Mouse (Mus musculus) CD4-positive, CD25-positive, alpha-beta regulatory T cell, adult 2 months (primary cell): ENCODE results near the gene AC124502.3.
"Not testable (repeated sequence)": the region's sequence is repeated elsewhere in the genome, so short reads cannot be mapped to it uniquely, and the experiment has no call there.

Experiments used
- DNase-seq: peaks from one replicate; pipeline ENCODE4 v3.0.0-alpha.2; 2012; ENCODE audit warnings: low read depth, low spot score

The AC124502.3 gene

GRCm38 (mm10) chr19:5038709-5039156, at the start of gene AC124502.3, which contains the start of gene B4gat1:
Gene AC124502.3 (plus strand): TSS chr19:5038891.
Gene B4gat1 (plus strand): TSS chr19:5038826.
- peak; percentile 92 for DNase-seq

GRCm38 (mm10) chr19:4989013-4989412, 49.7 kb upstream of the AC124502.3 start:
- DNase-seq, result peak; percentile 84

- no peak for DNase-seq
Observed at GRCm38 (mm10) chr19:4989434-4990255, 49.0 kb upstream of the AC124502.3 start.

GRCm38 (mm10) chr19:4990256-4990625, 48.5 kb upstream of the AC124502.3 start, which contains the start of gene Npas4:
Gene Npas4 (minus strand): TSS chr19:4990316.
- DNase-seq, result no peak

- DNase-seq, result peak; percentile 19
Observed at GRCm38 (mm10) chr19:4990716-4991115, 48.0 kb upstream of the AC124502.3 start.

- peak; percentile 46 for DNase-seq
Observed at GRCm38 (mm10) chr19:4992371-4992770, 46.3 kb upstream of the AC124502.3 start.

- peak; percentile 76 for DNase-seq
Observed at GRCm38 (mm10) chr19:4992904-4993303, 45.8 kb upstream of the AC124502.3 start.

- peak; percentile 73 for DNase-seq
Observed at GRCm38 (mm10) chr19:4994043-4994442, 44.6 kb upstream of the AC124502.3 start.

GRCm38 (mm10) chr19:4999445-5000140, 39.1 kb upstream of the AC124502.3 start:
- DNase-seq, result no peak

- peak; percentile 93 for DNase-seq
Observed at GRCm38 (mm10) chr19:5001666-5002406, 36.9 kb upstream of the AC124502.3 start.

- DNase-seq, result not testable (repeated sequence)
Observed at GRCm38 (mm10) chr19:5003644-5004043, 35.0 kb upstream of the AC124502.3 start.

GRCm38 (mm10) chr19:5004925-5005324, 33.8 kb upstream of the AC124502.3 start:
- DNase-seq, result no peak

- no peak for DNase-seq
Observed at GRCm38 (mm10) chr19:5013138-5013537, 25.6 kb upstream of the AC124502.3 start.

- peak; percentile 78 for DNase-seq
Observed at GRCm38 (mm10) chr19:5014961-5015398, 23.7 kb upstream of the AC124502.3 start.

- no peak for DNase-seq
Observed at GRCm38 (mm10) chr19:5016221-5016742, 22.4 kb upstream of the AC124502.3 start.

- peak; percentile 90 for DNase-seq
Observed at GRCm38 (mm10) chr19:5016782-5017181, 21.9 kb upstream of the AC124502.3 start.

- no peak for DNase-seq
Observed at GRCm38 (mm10) chr19:5017611-5018010, 21.1 kb upstream of the AC124502.3 start.

GRCm38 (mm10) chr19:5018191-5018590, 20.5 kb upstream of the AC124502.3 start:
- no peak for DNase-seq

- no peak for DNase-seq
Observed at GRCm38 (mm10) chr19:5021416-5021815, 17.3 kb upstream of the AC124502.3 start.

- DNase-seq, result peak; percentile 89
Observed at GRCm38 (mm10) chr19:5023621-5024479, 14.8 kb upstream of the AC124502.3 start, which contains the start of gene Slc29a2. Gene Slc29a2 (plus strand): TSS chr19:5023860.
